In genomic region chr1:90533481-90533880, GRCm38 (mm10) we compare ENCODE assay signal across 25 mouse cellular contexts.
"Had no signal": no experiment of that assay in that cellular context is flagged by ENCODE, and none has a peak within 500 bp of the region (broad histone marks: within the 10 kb centered on the region; RNA-seq: fewer than 3 reads in every experiment).

No protein-coding gene starts in this region.

- H3K9me3 ChIP-seq: heart, embryonic 13.5 days; intestine, embryonic 15.5 days; liver, embryonic 13.5 days; liver, embryonic 15.5 days had no signal

- H3K9ac ChIP-seq: forebrain, postnatal 0 days; heart, embryonic 13.5 days; heart, embryonic 15.5 days; hindbrain, embryonic 14.5 days; intestine, embryonic 15.5 days; liver, embryonic 13.5 days; liver, embryonic 15.5 days; liver, postnatal 0 days had no signal

- H3K4me2 ChIP-seq: heart, embryonic 11.5 days; heart, embryonic 13.5 days; heart, embryonic 15.5 days; hindbrain, embryonic 14.5 days; intestine, embryonic 15.5 days; liver, embryonic 11.5 days; liver, embryonic 13.5 days; liver, embryonic 15.5 days had no signal

- H3K4me3 ChIP-seq: heart, adult 2 months; heart, embryonic 13.5 days; heart, embryonic 15.5 days; intestine, embryonic 15.5 days; liver, embryonic 13.5 days; liver, embryonic 15.5 days had no signal

- H3K27ac ChIP-seq: heart, adult 2 months; heart, embryonic 13.5 days; heart, embryonic 15.5 days; hindbrain, embryonic 14.5 days; intestine, embryonic 15.5 days; liver, embryonic 13.5 days; liver, embryonic 15.5 days had no signal

- H3K27me3 ChIP-seq: heart, embryonic 13.5 days; heart, embryonic 15.5 days; intestine, embryonic 15.5 days; liver, embryonic 13.5 days; liver, embryonic 15.5 days had no signal

- H3K36me3 ChIP-seq: heart, embryonic 13.5 days; heart, embryonic 15.5 days; intestine, embryonic 15.5 days; liver, embryonic 13.5 days; liver, embryonic 15.5 days had no signal

- ATAC-seq: forebrain, postnatal 0 days; hindbrain, embryonic 16.5 days; inflammation-experienced regulatory T-cells, adult 6 months; intestine, embryonic 15.5 days; intestine, postnatal 0 days; liver, postnatal 0 days had no signal

- H3K4me1 ChIP-seq: heart, embryonic 13.5 days; heart, embryonic 15.5 days; liver, embryonic 13.5 days; liver, embryonic 15.5 days had no signal

- DNase-seq: forebrain, postnatal 0 days; gastrocnemius, postnatal 10 days; gastrocnemius, postnatal 36 days; heart, adult 2 months; heart, postnatal 14 days; heart, postnatal 36 days; kidney, adult 18-20 months; kidney, adult 8-10 months; kidney, postnatal 10 days; kidney, postnatal 25 days; kidney, postnatal 4 days; left cerebral cortex, postnatal 4 days; liver; liver, embryonic 13.5 days; liver, postnatal 0 days had no signal
